Mouse (Mus musculus) right cerebral cortex, postnatal 36 days (tissue): ENCODE results near the gene Arid3b.
A peak's percentile ranks its signal among the peaks of the same experiment; 100 is the strongest.
"Not testable (repeated sequence)": the region's sequence is repeated elsewhere in the genome, so short reads cannot be mapped to it uniquely, and the experiment has no call there.

ENCODE experiments used
- DNase-seq, 2 experiments: peaks; one replicate each; pipeline ENCODE4 v3.0.0; 2022; ENCODE audit warnings: low spot score in 2 of 2, mixed read lengths in 1 of 2

Arid3b gene

DNA sequence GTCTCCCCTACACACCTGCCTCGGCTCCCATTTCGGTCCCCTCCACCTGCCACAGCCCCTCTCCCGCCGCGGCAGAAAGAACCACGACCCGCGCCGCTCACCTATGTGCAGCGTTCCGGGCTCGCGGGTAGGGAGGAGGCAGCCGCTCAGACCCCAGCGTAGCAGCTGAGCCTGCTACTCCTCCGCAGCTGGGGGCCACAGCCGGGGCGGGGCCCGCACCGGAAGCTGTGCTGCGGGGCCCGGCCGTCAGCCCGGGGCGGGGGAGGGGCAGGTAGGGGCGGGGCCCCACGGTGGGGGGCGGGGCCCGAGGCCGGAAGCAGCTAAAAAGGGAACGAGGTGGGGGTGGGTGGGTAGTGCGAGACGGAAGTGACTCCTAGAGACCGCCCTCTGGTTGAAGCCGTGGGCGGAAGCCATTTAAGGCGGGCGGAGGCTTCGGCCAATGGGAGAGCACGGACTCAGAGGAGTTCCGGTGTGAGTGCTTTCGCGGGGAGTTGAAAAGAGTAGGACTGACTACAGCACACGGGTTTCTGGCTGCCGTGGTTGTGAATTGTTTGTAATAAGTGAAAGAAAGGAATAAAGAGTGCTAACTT, at the start of gene Arid3b:
TSS of gene Arid3b (minus strand) at position 213 of the 590 bp plus-strand sequence.
- peak; percentile 89 to 95 for DNase-seq

DNA sequence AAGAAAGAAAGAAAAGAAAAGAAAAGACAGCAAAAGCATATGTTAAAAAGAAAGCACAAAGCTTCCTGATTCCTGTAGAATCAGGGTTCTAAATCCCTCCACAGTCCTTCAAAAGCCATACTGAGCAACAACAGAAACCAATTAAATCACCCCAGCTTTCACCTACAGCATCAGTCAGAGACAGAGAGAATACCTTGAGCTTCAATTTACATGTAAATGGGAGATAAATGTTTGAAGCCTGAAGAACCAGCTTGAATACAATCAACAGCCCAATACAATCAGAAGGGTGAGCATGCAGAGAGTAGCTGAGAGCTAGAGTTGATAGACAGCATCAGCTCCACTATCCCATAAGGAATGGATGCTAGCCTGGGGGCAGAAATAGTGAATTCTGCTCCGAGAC, 46.8 kb upstream of the Arid3b start:
- no peak for DNase-seq

DNA sequence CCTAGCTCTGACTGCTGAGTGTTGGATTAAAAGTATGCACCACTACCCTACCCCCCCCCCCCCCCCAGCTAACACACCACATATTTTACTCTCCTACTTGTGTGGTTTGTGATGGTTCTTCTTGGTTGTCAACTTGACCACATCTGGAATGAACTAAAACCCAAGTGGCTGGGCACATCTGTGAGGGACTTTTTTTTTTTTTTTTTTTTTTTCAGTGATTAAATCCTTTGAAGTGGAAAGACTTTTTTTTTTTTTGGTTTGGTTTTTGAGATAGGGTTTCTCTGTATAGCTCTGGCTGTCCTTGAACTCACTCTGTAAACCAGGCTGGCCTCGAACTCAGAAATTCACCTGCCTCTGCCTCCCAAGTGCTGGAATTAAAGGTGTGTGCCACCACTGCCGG, 45.2 kb upstream of the Arid3b start:
- not testable (repeated sequence) for DNase-seq

DNA sequence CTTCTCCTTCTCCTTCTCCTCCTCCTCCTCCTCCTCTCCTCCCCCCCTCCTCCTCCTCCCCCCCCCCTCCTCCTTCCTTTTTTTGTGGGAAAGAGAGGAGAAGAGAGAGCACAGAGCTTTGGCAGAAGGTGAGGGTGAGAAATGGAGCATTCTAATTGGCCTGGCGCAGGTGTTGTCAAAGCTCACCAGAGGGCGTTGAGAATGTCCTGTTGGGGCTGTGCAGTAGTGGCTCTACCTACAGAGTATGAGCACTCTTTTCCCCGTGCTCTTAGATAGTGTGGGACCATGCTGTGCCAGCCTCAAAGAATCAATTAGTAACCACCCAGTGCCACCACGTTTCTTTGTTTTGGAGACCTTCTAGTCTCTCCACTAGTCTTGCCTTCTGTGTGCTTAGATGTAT, 43.7 kb upstream of the Arid3b start:
- DNase-seq, result no peak

DNA sequence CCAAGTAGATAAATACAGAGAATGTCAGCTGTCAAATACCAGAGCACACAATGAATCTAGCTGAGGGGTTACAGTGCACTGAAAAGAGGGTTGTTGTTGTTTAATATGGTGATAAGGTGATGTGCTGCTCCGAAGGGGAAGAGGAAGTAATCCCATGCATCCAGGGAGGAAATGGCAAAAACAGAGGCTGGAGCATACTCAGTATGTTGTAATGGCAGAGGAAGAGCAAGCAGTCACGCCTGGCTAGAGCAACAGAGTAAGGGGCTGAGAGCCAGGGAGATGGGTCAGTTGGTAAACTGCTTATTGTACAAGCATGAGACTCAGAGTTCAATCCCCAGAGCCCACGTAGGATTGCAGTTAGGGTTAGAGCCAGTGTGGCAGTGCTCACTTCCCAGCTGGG, 42.6 kb upstream of the Arid3b start:
- no peak for DNase-seq

DNA sequence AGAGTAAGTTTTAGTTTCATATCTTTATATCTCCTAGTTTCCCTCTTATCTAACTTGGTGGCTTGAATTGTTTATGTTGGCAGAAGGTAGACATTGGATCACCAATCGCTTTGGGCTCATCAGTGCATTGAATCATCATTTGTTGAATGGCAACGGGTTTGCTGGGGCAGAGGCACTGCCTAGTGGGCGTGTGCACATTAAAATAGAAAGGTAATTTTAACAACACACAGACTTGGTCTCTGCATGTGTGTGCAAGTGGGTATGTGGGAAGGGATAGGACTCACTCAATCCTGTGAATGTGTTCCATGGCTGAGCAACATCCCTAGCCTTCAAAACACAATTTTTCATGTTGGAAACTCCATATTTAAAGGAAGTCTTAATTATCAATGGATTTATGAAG, 38.4 kb upstream of the Arid3b start:
- peak in 1 of 2 experiments; percentile 3 for DNase-seq

DNA sequence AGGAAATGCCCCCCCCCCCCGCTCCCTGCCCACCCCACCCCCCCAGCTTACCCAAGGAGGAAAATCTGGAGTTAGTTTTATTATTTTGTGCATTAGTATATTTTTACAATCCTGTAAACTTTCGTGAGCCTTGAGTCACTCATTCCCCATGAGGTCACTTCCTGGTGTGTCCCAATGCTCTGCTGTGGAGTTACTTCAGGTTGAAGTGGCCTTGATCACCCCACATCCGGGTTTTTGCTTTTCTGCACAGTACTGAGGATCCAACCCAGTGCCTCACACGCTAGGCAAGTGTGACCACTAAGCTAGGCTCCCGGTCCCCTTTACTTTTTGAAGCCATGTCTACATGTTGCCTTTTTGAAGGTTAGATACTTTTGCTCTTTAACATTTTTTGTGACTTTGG, 37.5 kb upstream of the Arid3b start:
- no peak for DNase-seq

DNA sequence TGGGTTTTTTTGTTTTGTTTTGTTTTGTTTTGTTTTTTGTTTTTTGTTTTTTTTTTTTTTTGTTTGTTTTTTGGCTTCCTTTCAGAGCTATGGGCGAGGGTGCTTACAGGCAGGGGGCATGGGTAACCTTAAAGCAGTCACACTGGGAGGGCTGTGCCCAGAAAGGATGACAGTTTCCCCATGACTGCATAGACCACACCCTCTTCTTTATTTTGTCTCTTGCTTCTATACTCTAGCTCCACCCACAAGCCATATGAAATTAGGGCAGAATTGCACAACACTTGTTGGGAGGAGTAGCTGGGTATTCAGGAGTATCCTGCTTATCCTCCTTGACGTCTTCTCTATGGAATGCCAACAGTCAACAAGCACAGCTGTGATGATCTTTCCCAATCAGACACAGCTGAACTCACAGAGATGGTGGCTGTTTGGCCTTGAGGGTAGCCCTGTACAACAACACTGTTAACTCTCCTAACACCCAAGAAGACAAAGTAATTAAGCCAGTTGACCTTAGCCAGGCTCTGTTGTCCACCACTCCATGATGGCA, 33.8 kb upstream of the Arid3b start:
- no peak for DNase-seq

DNA sequence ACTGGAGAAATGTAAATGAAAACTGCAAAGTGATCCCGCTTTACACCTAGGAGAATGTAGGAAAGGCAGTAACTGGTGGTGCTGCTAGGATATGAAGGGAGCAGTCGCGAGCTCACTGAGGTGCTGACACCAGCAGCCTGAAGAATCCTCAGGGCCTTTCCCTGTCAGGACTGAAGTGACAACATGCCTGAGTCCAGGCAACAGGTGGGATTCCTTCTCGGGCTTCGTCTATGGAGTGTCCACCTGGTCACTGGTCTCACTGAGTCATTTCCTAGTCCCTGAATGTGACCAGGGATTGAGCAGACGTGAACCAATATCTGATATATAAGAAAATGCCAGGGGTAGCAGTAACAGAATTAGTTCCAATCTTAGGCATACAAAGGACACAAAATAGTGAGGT, 32.2 kb upstream of the Arid3b start:
- no peak for DNase-seq

DNA sequence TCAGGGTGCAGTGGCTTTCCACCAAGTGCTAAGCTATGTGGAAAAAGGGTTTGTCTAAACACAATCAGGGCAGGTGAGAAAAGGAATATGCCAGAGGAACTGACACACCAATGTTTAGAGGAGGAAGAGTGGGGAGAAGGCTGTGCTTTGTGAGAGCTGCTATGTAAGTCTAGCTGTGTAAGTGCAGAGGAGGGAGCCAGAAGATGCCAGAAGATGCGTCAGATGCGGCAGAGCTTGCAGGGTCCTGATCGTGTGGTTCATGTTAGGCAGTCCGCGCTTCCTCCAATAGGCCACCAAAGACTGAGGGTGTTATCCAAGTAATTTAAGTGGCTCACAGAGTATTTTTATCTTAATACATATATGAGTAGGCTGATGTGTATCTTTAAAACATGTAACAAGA, 31.3 kb upstream of the Arid3b start:
- DNase-seq, result no peak

DNA sequence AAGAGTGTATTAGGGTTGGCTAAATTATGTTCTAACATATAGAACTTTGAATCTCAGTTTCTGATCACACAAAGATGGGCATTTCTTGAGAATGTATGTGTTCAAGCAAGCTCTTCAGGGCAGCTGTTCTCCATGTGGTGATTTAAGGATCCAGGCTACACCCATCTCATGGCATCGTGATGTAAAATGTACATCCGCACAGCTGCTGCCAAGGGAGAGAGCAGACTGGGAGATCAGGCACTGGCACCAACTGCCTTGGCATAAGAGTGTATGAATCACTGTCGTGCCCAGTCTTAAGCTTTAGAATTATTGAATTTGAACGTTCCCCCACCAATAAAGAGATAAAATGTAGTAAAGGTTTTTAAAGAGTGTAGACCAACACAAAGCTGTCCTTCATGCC, 30.6 kb upstream of the Arid3b start:
- DNase-seq, result peak; percentile 41 to 45

DNA sequence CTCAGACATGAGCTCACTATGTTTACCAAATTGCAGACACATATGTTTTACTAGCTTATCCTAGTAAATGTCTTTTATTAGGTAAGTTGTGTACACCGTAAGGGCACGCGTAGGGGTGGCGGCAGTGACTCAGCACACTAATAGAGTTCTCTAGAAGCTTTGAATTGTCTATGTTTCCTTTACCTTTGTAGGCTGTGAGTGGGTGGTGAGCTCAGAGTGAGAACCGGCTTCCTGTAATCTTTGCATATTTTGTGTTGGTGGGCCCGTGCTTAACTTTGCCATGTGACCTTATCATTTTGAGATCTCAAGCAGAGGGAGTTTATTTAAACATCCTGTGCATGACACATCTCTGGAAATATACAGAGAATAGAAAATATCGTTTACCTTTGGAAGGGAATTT, 29.9 kb upstream of the Arid3b start:
- peak; percentile 28 to 36 for DNase-seq

DNA sequence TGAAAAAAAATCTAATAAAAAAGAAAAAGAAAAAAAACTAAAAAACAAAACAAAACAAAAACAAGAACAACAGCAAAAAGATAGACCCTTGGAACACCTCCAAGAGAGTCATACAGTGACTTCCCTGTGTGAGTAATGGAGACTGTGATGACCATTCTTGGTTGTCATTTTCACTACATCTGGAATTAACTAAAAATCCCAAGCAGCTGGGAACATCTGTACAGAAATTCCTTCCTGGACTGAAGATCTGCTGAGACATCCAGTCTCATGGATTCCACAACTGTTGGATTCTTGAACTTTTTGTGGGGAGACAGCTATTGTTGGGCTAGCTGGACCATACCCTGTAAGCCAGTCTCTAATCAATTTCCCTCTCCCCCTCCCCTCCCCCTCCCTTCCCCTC, 27.7 kb upstream of the Arid3b start:
- DNase-seq, result no peak

DNA sequence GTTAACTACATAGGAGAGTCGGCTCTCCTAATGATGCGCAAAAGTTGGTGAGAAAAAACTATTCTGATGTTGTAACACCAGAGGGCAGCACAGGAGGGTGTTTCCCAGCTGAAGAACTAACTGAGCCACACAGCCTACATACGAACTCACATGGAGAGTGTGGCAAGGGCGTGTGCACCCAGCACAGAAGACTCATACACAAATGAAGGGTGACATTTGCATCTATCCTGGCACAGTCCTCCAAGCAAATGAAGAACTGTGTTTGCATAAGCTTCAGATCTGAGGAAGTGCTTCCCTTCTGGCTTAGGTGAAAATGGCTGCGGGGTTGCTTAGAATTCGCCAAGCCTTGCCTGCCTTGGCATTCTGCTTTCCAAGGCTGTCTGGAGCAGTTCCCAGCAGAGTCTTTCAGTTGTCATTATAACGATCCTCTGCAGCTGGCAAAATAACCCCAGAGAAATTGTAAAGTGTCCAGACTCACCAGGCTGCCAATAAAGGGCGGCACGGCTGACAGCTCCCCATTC, 25.4 kb upstream of the Arid3b start:
- peak; percentile 53 to 56 for DNase-seq

DNA sequence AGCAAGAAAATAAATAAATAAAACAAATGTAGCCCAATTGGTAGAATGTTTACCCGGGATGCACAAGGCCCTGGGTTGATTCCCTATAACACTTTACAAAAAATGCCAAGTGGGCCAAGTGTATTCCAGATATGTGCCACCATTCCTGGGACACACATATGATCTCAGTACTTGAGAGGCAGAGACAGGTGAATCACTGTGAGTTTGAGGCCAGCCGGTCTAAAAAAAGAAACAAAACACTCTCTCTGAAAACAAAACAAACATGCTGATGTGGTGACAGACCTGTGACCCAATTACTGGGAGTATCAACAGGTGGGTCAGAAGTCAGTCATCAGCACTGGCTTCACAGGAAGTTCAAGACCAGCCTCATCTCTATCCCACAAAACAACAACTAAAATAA, 19.9 kb upstream of the Arid3b start:
- DNase-seq, result no peak

DNA sequence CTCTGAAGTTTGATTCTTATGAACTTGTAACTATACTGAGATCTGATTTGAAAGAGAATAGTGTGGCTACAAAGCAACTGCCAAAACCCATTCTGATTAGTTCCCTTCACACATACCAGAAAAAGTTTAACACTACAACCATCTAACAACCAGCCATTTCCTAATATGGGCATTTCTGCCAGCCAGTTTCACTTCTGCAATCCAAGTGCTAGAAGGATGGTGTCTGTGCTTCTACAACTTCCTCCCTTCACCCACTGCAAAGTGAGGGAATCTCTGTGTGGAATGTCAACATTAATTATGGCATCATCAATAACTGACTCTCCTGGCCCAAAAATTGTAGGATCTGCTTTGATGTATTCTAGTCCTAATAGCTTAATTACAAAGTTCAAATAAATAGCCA, 17.7 kb upstream of the Arid3b start:
- no peak for DNase-seq

DNA sequence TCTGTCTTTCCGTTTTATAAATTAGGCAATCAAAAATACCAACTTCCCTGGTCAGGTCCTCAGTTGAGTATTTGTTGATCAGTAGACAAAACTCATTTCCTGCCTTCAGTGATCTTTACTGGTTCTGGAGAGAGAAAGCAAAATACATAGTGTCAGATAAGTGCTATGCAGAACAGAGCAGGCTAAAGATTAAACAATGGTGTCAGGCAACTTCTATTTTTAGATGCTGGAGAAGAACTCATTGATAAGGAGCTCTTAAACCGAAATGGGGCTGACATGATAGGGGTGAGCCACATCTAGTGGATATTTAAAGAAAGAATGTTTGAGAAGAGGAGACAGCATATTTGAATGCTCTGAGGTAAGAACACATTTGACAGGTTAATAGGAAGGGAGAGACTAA, 2.4 kb upstream of the Arid3b start:
- no peak for DNase-seq

DNA sequence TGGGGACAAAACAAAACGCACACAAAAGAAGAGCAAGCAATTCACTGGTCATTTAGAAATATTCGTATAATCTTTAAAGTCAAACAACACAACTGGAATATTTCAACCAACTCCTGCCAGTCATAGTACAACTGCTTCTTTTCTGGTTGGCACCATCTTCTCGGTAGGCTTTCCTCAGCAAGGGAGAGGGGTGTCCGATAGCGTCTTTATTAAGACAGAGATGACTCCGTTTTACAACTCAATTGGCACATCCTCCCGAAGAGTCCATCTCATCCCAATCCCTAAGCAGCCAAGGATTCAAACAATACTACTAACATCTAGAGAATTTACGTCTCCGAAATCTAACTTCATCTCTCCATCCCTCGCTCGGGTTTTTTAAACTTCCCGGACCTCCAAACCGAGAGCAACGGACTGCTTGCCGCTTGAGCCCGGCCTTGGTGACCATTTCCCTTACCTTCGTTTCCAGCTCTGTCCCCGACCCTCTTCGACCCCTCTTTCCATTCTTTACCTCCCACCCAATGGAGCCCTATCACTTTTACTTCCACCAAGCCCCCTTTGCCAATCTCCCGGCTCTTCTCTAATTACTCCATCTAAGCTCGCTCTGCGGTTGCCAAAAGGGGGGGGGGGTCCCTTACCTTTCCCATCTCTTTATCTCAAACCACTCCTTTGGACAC, 615 bp downstream of the Arid3b start:
- no peak for DNase-seq

DNA sequence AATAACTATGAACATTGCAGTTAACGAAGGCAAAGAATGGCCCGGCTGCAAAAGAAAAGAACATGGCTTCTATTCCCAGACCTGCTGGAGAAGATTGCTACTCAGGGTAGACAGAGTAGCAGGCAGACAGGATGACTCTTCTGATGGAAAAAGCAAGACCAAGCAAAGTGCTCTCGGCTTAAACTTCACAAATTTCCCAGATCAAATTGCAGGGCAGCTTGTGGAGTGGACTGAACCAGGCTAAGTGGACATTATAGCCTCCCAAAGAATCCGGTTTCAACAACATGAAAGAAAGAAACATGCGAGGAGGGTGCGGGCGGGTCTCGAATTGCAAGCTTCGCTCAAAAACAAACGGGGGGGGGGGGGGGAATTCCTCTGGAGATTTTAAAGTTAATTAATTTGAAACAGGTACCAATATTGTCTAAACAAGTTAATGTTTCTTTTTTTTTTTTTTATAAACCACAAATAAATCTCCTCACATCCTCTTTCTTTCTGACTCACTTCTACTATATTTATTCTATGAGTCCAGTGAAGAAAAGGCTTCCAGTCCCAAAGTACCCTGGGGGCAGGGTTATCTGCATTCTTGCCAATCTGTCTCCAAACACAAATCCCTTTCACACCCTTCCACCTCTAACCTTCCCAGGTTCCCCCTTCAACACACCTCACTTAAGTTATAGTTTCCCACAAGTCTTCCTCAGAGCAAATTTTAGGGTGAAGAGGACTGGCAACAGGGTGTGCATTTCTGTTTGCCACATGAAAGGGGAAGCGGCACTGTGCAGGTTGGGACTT, 1.8 kb downstream of the Arid3b start:
- DNase-seq, result no peak

DNA sequence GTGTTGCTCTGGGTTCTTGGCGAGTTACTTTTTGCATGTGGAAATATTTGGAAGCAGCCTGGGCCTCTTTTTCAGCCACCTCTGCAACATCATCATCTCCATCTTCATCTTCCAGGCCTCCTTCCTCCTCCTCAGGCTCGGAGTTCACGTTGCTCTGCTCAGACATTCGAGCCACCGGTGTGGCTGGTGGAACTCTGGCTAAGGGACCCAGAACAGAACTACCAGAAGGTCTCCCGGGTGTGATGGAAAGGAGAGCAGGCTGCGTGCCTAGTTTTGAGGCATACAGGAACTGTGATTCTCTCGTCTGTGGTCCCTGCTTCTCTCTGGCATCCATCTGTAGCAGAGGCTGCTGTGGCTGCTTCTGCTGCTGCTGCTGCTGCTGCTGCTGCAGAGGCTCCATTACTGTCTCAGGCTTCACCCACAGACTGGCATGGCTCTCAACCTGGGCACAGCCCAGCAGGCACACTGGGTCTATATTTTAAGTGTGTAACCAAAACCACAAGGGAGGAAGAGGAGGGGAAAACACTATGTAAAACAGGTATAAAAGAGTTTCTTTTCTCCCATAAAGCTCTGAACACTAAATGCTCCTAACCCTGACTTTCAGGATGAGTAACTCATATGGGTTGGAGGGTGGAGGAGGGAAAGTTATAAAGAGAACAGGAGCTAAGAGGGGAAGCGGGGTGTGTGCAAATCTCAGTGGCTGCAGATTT, 2.7 kb downstream of the Arid3b start:
- no peak for DNase-seq

DNA sequence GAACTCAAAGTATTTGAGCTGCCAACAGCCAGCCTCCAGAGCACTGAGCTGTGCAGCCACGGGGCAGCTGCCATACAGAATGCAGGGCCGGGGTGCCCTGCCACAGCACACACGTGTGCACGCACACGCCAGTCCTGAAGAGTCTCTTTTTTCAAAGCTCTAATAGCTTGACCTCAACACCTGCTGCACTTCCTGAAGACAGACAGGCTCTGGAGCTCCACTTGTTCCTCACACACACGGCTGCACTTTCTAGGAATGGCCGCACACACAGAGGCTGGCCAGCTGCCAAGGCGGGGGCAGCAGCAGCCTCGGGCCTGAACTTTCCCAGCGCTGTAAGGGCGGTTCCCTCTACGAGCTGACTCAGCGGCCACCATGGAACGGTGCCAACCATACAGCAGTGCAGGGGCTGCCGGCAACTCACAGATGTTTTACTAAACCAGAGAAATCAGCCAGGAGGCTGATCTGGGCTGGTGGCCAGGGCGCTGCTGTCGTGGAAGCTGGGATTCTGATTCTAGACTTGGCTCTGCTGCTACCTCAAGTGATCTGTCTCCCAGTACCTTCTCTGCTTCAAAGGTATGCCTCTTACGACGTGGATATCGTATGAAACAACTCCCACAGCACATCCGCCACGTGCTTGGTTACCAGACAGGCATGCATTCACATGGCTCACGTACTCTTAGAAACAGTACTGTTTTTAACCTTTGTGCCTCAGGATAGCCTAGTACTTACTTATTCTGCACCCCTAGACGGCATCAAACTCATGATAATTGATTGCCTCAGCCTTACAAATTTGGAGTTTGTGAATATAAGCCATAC, 5.1 kb downstream of the Arid3b start:
- DNase-seq, result peak; percentile 89 to 90
